Mouse (Mus musculus) hindbrain, embryonic 14.5 days (tissue): Measurements from ENCODE around the gene Txndc11. TPM values are rescaled to one million over a fixed set of nuclear protein-coding genes. Genes with fewer than 3 reads are reported as not detected.

ENCODE experiments used
- ATAC-seq: fragments of 200-750 bp; cut with Nextera tagmentation; 2 replicates; pipeline ENCODE4 v1.8.0; 2017; ENCODE audit warnings: moderate number of reproducible peaks, mild to moderate bottlenecking, moderate TSS enrichment, moderate library complexity; ENCODE audit not compliant: low FRiP score
- DNase-seq: peaks from one replicate; pipeline ENCODE4 v3.0.0-alpha.2; 2015; ENCODE audit warnings: low spot score
- H3K27ac ChIP-seq: fragments of 300-500 bp; sonication (generic); 2 replicates; pipeline ENCODE4 v1.5.1; 2014; ENCODE audit warnings: mild to moderate bottlenecking, moderate library complexity
- H3K27me3 ChIP-seq: fragments of 300-500 bp; sonication (generic); 2 replicates; pipeline ENCODE4 v1.6.1; 2014; ENCODE audit warnings: mild to moderate bottlenecking, low read length, mixed read lengths; ENCODE audit not compliant: control insufficient read depth, insufficient read depth
- H3K36me3 ChIP-seq: fragments of 300-500 bp; sonication (generic); replicated peaks from 2 replicates; pipeline ENCODE4 v1.6.1; 2014; ENCODE audit not compliant: control insufficient read depth, insufficient read depth
- H3K4me1 ChIP-seq: fragments of 300-500 bp; sonication (generic); replicated peaks from 2 replicates; pipeline ENCODE4 v1.6.1; 2014; ENCODE audit warnings: antibody characterized with exemption, low read length, mixed read lengths; ENCODE audit not compliant: control insufficient read depth, insufficient read depth
- H3K4me2 ChIP-seq: fragments of 300-500 bp; sonication (generic); replicated peaks from 2 replicates; pipeline ENCODE4 v1.6.1; 2014; ENCODE audit warnings: mild to moderate bottlenecking, moderate library complexity
- H3K4me3 ChIP-seq: fragments of 300-500 bp; sonication (generic); replicated peaks from 2 replicates; pipeline ENCODE4 v1.5.1; 2014; ENCODE audit warnings: mild to moderate bottlenecking, low read length
- H3K9ac ChIP-seq: fragments of 300-500 bp; sonication (generic); 2 replicates; pipeline ENCODE4 v1.6.1; 2014
- H3K9me3 ChIP-seq: fragments of 300-500 bp; sonication (generic); 2 replicates; pipeline ENCODE4 v1.6.1; 2016; ENCODE audit warnings: low read length; ENCODE audit not compliant: control insufficient read depth
- WGBS: fragments of 180-500 bp; shearing (Covaris S2); extraction: QIAGEN DNeasy Blood & Tissue Kit; methylation state at CpG from one replicate; pipeline ENCODE4 v1.1.7; 2014; 5-methylcytosine and 5-hydroxymethylcytosine counted together
- polyA plus RNA-seq: library from polyadenylated mRNA; unstranded; fragments of >200 nt; fragmentation: Nextera tagmentation; extraction: Ambion mirVana; gene quantifications from 2 replicates; pipeline ENCODE4 v1.2.1, GENCODE M21; 2014

The Txndc11 gene
- 29.9 and 32.6 TPM in 2 replicates for polyA plus RNA-seq

DNA sequence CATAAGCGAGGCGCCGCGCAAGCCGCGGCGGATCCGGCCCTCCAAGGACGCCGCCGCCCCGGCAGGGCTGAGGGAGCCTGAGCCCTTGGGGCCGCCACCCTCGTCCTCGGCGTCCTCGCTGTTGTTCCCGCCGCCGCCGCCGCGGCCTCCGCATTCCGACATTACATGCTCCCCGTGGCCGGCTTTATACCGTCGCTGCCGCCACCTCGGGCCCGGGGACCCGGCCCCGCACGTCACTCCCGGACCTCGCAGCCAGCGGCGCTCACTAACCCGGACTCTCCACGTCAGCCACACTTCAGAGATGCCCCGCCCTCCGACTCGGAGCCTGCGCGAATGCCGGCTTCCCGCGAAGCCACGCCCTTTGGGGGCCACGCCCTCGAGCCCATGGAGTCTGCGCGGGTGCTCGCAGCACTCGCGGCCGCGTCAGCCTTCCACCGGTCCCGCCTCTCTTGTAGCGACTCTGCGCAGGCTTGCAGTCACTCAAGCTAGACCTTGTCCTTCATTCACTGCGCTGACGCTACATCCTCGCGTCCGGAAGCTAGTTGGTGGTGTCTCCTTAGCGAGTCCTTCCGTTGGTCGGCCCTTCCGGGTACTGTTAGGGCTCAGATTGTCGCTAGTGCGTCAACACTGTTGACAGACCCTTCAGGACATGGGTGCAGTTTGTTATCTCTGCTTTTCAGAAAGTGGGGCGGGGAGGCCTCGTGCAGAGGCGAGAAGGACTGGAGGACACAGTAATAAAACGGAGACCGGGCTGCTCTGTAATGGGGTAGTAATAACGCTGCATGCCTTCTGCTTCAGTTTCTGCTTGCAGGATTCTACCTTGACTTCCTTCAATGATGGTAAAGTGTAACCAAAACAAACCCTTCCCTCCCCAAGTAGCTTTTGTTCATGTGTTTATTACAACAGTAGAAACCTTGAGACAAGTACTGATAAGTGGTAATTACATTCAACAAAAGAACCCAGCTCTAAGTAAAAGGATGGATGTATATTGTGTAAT lies at the start of gene Txndc11:
Gene Txndc11 (minus strand): TSS at position 303 of the 997 bp plus-strand sequence.
- DNase-seq: peak; percentile 99
- H3K9me3 ChIP-seq: no peaks in the 10 kb centered on the region
- no peaks in the 10 kb centered on the region for H3K27me3 ChIP-seq
- under 1% methylated on average over 67 of the region's 80 CpGs for WGBS
- peak within 1 kb of the TSS; percentile 71 for H3K4me2 ChIP-seq
- peak; percentile 100 for ATAC-seq
- peak within 1 kb of the TSS; percentile 82 for H3K9ac ChIP-seq
- peak within 1 kb of the TSS; percentile 72 for H3K4me3 ChIP-seq
- H3K36me3 ChIP-seq: peaks cover 32% of the 10 kb centered on the region
- H3K4me1 ChIP-seq: peaks cover 27% of the 10 kb centered on the region
- H3K27ac ChIP-seq: peak within 1 kb of the TSS; percentile 92

DNA sequence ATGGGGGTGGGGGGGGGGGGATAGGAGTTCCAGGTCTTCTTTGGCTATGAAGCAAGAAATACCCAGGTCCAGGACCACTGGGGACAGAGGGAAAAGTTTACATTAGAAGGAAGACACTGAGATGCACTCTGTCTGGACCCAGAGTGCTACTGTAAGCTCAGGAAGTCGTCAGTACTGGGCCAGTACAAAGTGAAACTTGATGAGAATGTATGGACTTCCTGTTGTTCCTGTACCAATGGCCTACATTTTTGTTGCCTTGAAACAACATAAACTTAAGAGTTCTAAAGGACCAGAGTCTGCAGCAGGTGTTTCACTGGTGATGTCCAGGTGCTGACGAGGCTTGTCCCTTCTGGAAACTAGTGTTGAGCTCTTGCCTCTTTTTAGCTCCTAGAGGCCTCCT lies 43.0 kb upstream of the Txndc11 start:
- WGBS: 77% methylated on average over 2 of the region's 2 CpGs
- ATAC-seq (no peak), DNase-seq (no peak)
- Histone ChIP-seq H3K9ac (no peak overlapping the region), H3K4me2 (no peak overlapping the region), H3K4me3 (no peak overlapping the region), H3K27ac (no peak overlapping the region), H3K36me3 (no peaks in the 10 kb centered on the region), H3K9me3 (no peaks in the 10 kb centered on the region), H3K27me3 (no peaks in the 10 kb centered on the region), H3K4me1 (peaks cover 15% of the 10 kb centered on the region)

DNA sequence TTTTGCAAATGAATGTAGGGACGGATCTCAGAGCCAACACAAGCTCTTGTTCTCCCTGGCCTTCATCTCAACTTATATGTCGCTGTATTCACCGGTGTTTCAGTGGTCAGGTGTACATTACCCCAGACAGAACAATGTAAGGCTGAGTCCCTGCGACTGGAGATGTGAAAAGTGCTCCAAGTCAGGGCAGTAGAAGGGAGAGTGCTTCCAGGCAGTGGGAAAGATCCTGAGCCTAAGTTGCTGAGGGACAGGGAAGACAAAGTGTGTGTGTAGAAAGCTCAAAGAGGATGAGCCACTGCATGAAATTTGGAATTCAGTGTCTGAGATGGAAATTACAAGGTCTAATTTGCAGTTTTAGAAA lies 42.4 kb upstream of the Txndc11 start:
- H3K4me2 ChIP-seq: peak overlapping the region; percentile 67
- DNase-seq: no peak
- H3K36me3 ChIP-seq: no peaks in the 10 kb centered on the region
- no peaks in the 10 kb centered on the region for H3K27me3 ChIP-seq
- H3K4me3 ChIP-seq: peak overlapping the region; percentile 96
- H3K9ac ChIP-seq: peak overlapping the region; percentile 80
- WGBS: 1% methylated on average over 4 of the region's 4 CpGs
- peaks cover 15% of the 10 kb centered on the region for H3K4me1 ChIP-seq
- peak overlapping the region; percentile 88; the same call in 1 of the 2 replicates for H3K27ac ChIP-seq
- ATAC-seq: no peak
- no peaks in the 10 kb centered on the region for H3K9me3 ChIP-seq

DNA sequence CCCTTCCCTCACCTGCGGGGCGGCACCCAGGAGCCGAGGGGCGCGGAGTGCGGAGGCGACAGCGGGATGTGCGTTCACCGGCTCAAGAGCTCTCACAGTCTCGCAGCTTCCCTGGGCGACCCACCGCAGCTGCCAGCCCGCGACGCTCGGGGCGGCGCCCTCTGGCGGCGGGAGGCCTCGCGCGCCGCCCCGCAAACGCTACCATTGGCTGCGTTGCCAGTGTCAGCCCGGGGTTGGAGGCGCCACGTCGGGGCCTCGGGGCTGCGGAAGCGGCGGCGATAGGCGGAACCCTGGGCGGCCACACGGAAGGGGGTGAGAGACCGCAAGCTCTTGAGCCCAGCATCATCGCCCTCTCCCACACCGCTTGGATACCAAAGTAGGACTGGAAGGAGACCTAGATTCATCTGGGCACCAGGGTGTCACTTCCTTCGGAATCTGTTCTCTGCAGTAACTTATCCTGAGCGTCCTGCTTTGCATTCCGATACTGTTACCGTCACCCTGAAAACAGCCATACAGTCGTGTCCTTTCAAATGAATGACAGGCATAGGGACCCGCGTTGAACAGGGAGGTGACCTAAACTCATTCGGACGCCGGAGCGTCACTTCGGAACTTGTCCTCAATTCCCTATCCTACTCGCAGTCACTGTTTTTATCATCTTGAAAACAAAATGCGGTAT lies 41.9 kb upstream of the Txndc11 start, which contains the start of gene Zc3h7a:
Gene Zc3h7a (minus strand): TSS at position 186 of the 676 bp plus-strand sequence.
- no peaks in the 10 kb centered on the region for H3K36me3 ChIP-seq
- under 1% methylated on average over 54 of the region's 57 CpGs for WGBS
- H3K27ac ChIP-seq: peak within 1 kb of the TSS; percentile 88
- H3K9me3 ChIP-seq: no peaks in the 10 kb centered on the region
- H3K4me1 ChIP-seq: peaks cover 15% of the 10 kb centered on the region
- DNase-seq (peak; percentile 93), ATAC-seq (peak; percentile 94)
- H3K27me3 ChIP-seq: no peaks in the 10 kb centered on the region
- H3K4me2 ChIP-seq: peak within 1 kb of the TSS; percentile 67
- peak within 1 kb of the TSS; percentile 80 for H3K9ac ChIP-seq
- H3K4me3 ChIP-seq: peak within 1 kb of the TSS; percentile 96

DNA sequence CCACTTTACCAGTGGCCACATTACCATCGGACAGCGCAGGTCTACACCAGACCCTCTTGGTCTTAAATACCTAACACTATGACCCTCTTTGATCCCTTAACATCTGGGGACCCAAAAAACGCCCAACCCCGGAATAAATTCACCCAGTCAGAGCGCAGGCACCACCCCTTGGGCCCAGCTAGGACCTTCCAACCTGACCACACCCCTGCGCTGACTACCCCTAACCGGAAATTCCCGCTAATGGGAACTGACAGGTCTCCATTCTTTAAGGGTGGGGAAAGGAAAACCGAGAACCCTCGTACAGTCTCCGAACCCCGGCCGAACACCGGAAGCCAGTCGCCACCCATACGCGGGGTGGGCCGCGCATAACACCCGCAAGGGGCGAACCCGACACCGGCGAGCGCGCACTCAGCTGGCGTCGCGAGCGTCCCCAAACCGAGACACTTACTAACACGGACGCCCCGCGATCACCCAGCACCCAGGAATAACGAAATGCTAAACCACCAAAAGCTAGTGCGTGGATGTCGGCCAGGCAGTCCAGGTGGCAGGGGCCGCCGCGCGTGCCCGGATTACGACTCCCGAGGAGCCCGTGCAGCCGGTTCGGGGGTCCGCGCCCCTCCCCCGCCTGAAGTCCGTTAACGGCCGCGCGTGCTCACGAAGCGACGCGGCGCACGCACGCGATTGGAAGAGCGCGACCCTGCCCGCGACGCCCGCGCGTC lies 41.2 kb upstream of the Txndc11 start:
- no peaks in the 10 kb centered on the region for H3K36me3 ChIP-seq
- DNase-seq (no peak), ATAC-seq (peak; percentile 61)
- H3K9ac ChIP-seq: peak overlapping the region; percentile 80
- H3K4me3 ChIP-seq: peak overlapping the region; percentile 96
- 1% methylated on average over 71 of the region's 72 CpGs for WGBS
- H3K27ac ChIP-seq: peak overlapping the region; percentile 88
- H3K27me3 ChIP-seq: no peaks in the 10 kb centered on the region
- H3K4me1 ChIP-seq: peaks cover 15% of the 10 kb centered on the region
- no peaks in the 10 kb centered on the region for H3K9me3 ChIP-seq
- H3K4me2 ChIP-seq: peak overlapping the region; percentile 67

DNA sequence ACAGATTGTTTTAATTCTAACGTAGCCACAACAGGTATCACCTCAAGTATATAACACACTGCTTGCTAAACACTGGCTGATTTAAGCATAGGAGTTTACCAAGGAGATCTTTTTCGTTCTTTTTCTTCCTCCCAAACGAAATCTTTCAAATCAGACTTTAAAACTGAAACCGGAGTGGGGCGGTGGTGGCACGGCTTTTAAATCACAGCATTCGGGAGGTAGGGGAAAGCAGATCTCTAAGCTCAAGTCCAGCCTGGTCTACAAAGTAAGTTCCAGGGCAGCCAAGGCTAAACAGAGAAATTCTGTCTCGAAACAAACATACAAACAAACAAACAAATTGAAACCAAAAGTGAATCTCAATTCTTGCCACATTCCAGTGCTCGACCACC lies 40.6 kb upstream of the Txndc11 start:
- Histone ChIP-seq H3K27me3 (no peaks in the 10 kb centered on the region), H3K4me2 (peak overlapping the region; percentile 67), H3K4me3 (peak overlapping the region; percentile 96), H3K4me1 (peaks cover 15% of the 10 kb centered on the region), H3K27ac (peak overlapping the region; percentile 88; the same call in 1 of the 2 replicates), H3K9ac (peak overlapping the region; percentile 80), H3K36me3 (no peaks in the 10 kb centered on the region), H3K9me3 (no peaks in the 10 kb centered on the region)
- no peak for DNase-seq
- 16% methylated on average over 9 of the region's 9 CpGs for WGBS
- no peak for ATAC-seq

DNA sequence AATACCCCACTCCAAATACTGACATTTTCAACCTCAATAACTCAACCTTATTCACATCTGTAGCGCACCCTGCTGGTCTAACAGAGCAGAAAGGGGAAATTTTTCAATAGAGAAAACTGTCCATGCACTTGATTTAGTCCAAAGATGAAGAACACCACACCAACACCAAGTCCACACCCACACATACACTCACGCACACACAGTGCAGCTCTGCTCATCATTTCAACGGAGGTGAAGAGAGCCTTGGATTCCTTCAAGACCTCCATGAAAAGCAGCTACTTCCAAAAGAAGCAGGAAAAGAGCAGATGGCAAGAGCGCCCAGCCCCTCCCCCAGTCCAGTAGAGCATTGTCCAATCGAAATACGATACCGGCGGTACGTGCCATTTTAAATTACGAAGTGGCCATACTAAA lies 40.2 kb upstream of the Txndc11 start:
- ATAC-seq (no peak), DNase-seq (peak; percentile 66)
- no peaks in the 10 kb centered on the region for H3K36me3 ChIP-seq
- peaks cover 15% of the 10 kb centered on the region for H3K4me1 ChIP-seq
- no peak overlapping the region for H3K27ac ChIP-seq
- H3K9ac ChIP-seq: peak overlapping the region; percentile 80
- peak overlapping the region; percentile 67 for H3K4me2 ChIP-seq
- no peaks in the 10 kb centered on the region for H3K9me3 ChIP-seq
- 6% methylated on average over 10 of the region's 10 CpGs for WGBS
- no peaks in the 10 kb centered on the region for H3K27me3 ChIP-seq
- peak overlapping the region; percentile 96 for H3K4me3 ChIP-seq

DNA sequence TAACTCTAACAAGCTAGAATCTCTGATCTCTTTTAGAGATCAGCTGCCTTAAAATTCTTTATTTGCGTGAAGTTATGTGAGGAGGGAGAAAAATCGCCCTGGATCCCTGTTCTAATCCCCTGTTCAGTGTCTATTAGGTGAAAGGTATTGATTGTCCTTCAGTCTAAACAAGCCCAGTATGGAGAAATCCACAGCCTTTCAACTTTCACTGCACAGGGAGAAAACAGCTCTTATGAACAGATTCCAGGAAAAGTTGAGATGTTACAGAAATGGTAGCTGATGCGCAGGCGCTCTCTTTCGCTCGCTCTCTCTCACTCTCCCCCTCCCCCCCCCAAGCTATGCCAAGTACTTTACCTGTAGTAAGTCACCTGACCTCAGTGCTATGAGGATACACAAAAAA lies 37.2 kb upstream of the Txndc11 start:
- Histone ChIP-seq H3K9ac (no peak overlapping the region), H3K27me3 (no peaks in the 10 kb centered on the region), H3K27ac (no peak overlapping the region), H3K4me1 (peaks cover 10% of the 10 kb centered on the region; the same call in 1 of the 2 replicates), H3K9me3 (no peaks in the 10 kb centered on the region), H3K4me2 (no peak overlapping the region), H3K4me3 (no peak overlapping the region), H3K36me3 (no peaks in the 10 kb centered on the region)
- DNase-seq: no peak
- WGBS: 93% methylated on average over 6 of the region's 6 CpGs
- no peak for ATAC-seq
